Mouse (Mus musculus) intestine, embryonic 16.5 days (tissue): Measurements from ENCODE around the gene Tbc1d10b. TPM values are rescaled to one million over a fixed set of nuclear protein-coding genes. Genes with fewer than 3 reads are reported as not detected.

Source experiments
- ATAC-seq: fragments of 200-750 bp; cut with Nextera tagmentation; 2 replicates; pipeline ENCODE4 v1.8.0; 2017; ENCODE audit warnings: moderate TSS enrichment, moderate library complexity
- H3K27ac ChIP-seq: fragments of 300-500 bp; sonication (generic); 2 replicates; pipeline ENCODE4 v1.5.1; 2014; ENCODE audit warnings: mild to moderate bottlenecking, low read length
- H3K27me3 ChIP-seq: fragments of 300-500 bp; sonication (generic); replicated peaks from 2 replicates; pipeline ENCODE4 v1.6.1; 2014; ENCODE audit warnings: low read length, control low read depth, mixed read lengths; ENCODE audit not compliant: control insufficient read depth, insufficient read depth
- H3K36me3 ChIP-seq: fragments of 300-500 bp; sonication (generic); 2 replicates; pipeline ENCODE4 v1.6.1; 2014; ENCODE audit warnings: low read length, control low read depth; ENCODE audit not compliant: control insufficient read depth, insufficient read depth
- H3K4me1 ChIP-seq: fragments of 300-500 bp; sonication (generic); 2 replicates; pipeline ENCODE4 v1.6.1; 2014; ENCODE audit warnings: low read length, control low read depth, mixed read lengths; ENCODE audit not compliant: control insufficient read depth, insufficient read depth
- H3K4me2 ChIP-seq: fragments of 300-500 bp; sonication (generic); 2 replicates; pipeline ENCODE4 v1.6.1; 2014; ENCODE audit warnings: low read depth, low read length, control low read depth
- H3K4me3 ChIP-seq: fragments of 300-500 bp; sonication (generic); 2 replicates; pipeline ENCODE4 v1.5.1; 2014; ENCODE audit warnings: mild to moderate bottlenecking, low read length
- H3K9ac ChIP-seq: fragments of 300-500 bp; sonication (generic); 2 replicates; pipeline ENCODE4 v1.6.1; 2014; ENCODE audit warnings: low read depth, low read length
- H3K9me3 ChIP-seq: fragments of 300-500 bp; sonication (generic); 2 replicates; pipeline ENCODE4 v1.6.1; 2016; ENCODE audit warnings: low read length, control low read depth; ENCODE audit not compliant: control insufficient read depth
- WGBS: fragments of 180-500 bp; shearing (Covaris S2); extraction: QIAGEN DNeasy Blood & Tissue Kit; methylation state at CpG from one replicate; pipeline ENCODE4 v1.1.7; 2014; 5-methylcytosine and 5-hydroxymethylcytosine counted together
- polyA plus RNA-seq: library from polyadenylated mRNA; unstranded; fragments of >200 nt; fragmentation: Nextera tagmentation; extraction: Ambion mirVana; gene quantifications from 2 replicates; pipeline ENCODE4 v1.2.1, GENCODE M21; 2015

Tbc1d10b gene
- polyA plus RNA-seq, 1 experiment from 2014 or later, result 15.5 TPM

GRCm38 (mm10) chr7:127243870-127244657, 35.8 kb upstream of the Tbc1d10b start, which contains the start of gene Zfp771:
Gene Zfp771, plus strand, starts transcription at chr7:127244274.
- Histone ChIP-seq H3K4me2 (peak within 1 kb of the TSS; percentile 91), H3K9me3 (no peaks in the 10 kb centered on the region), H3K4me1 (peaks cover 18% of the 10 kb centered on the region), H3K4me3 (peak within 1 kb of the TSS; percentile 92), H3K27me3 (no peaks in the 10 kb centered on the region), H3K27ac (peak within 1 kb of the TSS; percentile 97), H3K9ac (peak within 1 kb of the TSS; percentile 96), H3K36me3 (no peaks in the 10 kb centered on the region)
- ATAC-seq, result peak; percentile 98
- WGBS, result under 1% methylated on average over 54 of the region's 56 CpGs

- 41% methylated on average over 2 of the region's 2 CpGs for WGBS
- Histone ChIP-seq H3K4me3 (no peak overlapping the region; the same call in 1 of the 2 replicates), H3K9me3 (no peaks in the 10 kb centered on the region), H3K9ac (peak overlapping the region; percentile 96), H3K4me1 (peaks cover 18% of the 10 kb centered on the region), H3K27ac (peak overlapping the region; percentile 97), H3K27me3 (no peaks in the 10 kb centered on the region), H3K36me3 (0 out of 2 replicates have a peak, but pooled peaks cover 1% of the 10 kb centered on the region), H3K4me2 (peak overlapping the region; percentile 91)
- ATAC-seq, result no peak
Observed at GRCm38 (mm10) chr7:127243361-127243867, 35.1 kb upstream of the Tbc1d10b start.

- Histone ChIP-seq H3K27ac (no peak overlapping the region), H3K4me1 (peaks cover 22% of the 10 kb centered on the region), H3K4me2 (no peak overlapping the region), H3K27me3 (no peaks in the 10 kb centered on the region), H3K36me3 (peaks cover 31% of the 10 kb centered on the region), H3K9ac (no peak overlapping the region), H3K9me3 (no peaks in the 10 kb centered on the region), H3K4me3 (no peak overlapping the region)
- ATAC-seq, result no peak
- 93% methylated on average over 2 of the region's 2 CpGs for WGBS
Observed at GRCm38 (mm10) chr7:127234777-127235176, 26.5 kb upstream of the Tbc1d10b start.

- Histone ChIP-seq H3K9me3 (no peaks in the 10 kb centered on the region), H3K36me3 (peaks cover 31% of the 10 kb centered on the region), H3K4me3 (peak overlapping the region; percentile 97), H3K9ac (peak overlapping the region; percentile 97), H3K4me1 (peaks cover 22% of the 10 kb centered on the region), H3K4me2 (peak overlapping the region; percentile 70), H3K27me3 (no peaks in the 10 kb centered on the region), H3K27ac (peak overlapping the region; percentile 98)
- 3% methylated on average over 9 of the region's 9 CpGs for WGBS
- no peak for ATAC-seq
Observed at GRCm38 (mm10) chr7:127233765-127234164, 25.5 kb upstream of the Tbc1d10b start.

- H3K4me3 ChIP-seq, result peak overlapping the region; percentile 97
- peaks cover 29% of the 10 kb centered on the region for H3K36me3 ChIP-seq
- peak; percentile 64 for ATAC-seq
- H3K9ac ChIP-seq, result peak overlapping the region; percentile 97
- H3K27ac ChIP-seq, result peak overlapping the region; percentile 98
- no peaks in the 10 kb centered on the region for H3K27me3 ChIP-seq
- H3K9me3 ChIP-seq, result no peaks in the 10 kb centered on the region
- H3K4me1 ChIP-seq, result peaks cover 22% of the 10 kb centered on the region
- 0% methylated on average over 27 of the region's 27 CpGs for WGBS
- H3K4me2 ChIP-seq, result peak overlapping the region; percentile 70
Observed at GRCm38 (mm10) chr7:127233368-127233749, 25.1 kb upstream of the Tbc1d10b start.

GRCm38 (mm10) chr7:127232622-127233367, 24.5 kb upstream of the Tbc1d10b start, which contains the start of the genes Zfp553 and Sept1:
Gene Zfp553, plus strand, starts transcription at chr7:127233061.
Gene Sept1, minus strand, starts transcription at chr7:127233130.
- Histone ChIP-seq H3K4me2 (peak within 1 kb of the TSS; percentile 70), H3K27ac (peak within 1 kb of the TSS; percentile 98), H3K4me3 (peak within 1 kb of the TSS; percentile 97), H3K4me1 (peaks cover 22% of the 10 kb centered on the region), H3K27me3 (no peaks in the 10 kb centered on the region), H3K9ac (peak within 1 kb of the TSS; percentile 97), H3K9me3 (no peaks in the 10 kb centered on the region), H3K36me3 (peaks cover 26% of the 10 kb centered on the region)
- ATAC-seq, result peak; percentile 95
- under 1% methylated on average over 64 of the region's 64 CpGs for WGBS

GRCm38 (mm10) chr7:127231826-127232621, 23.8 kb upstream of the Tbc1d10b start:
- Histone ChIP-seq H3K27ac (peak overlapping the region; percentile 98), H3K27me3 (no peaks in the 10 kb centered on the region), H3K9ac (peak overlapping the region; percentile 97), H3K4me3 (peak overlapping the region; percentile 97), H3K9me3 (no peaks in the 10 kb centered on the region), H3K36me3 (peaks cover 22% of the 10 kb centered on the region), H3K4me1 (peaks cover 22% of the 10 kb centered on the region), H3K4me2 (peak overlapping the region; percentile 70)
- ATAC-seq, result no peak
- WGBS, result 5% methylated on average over 20 of the region's 20 CpGs

GRCm38 (mm10) chr7:127231376-127231775, 23.1 kb upstream of the Tbc1d10b start:
- H3K36me3 ChIP-seq, result peaks cover 16% of the 10 kb centered on the region
- H3K4me3 ChIP-seq, result peak overlapping the region; percentile 97
- peaks cover 22% of the 10 kb centered on the region for H3K4me1 ChIP-seq
- H3K9me3 ChIP-seq, result no peaks in the 10 kb centered on the region
- H3K9ac ChIP-seq, result peak overlapping the region; percentile 97
- no peak overlapping the region; the same call in 1 of the 2 replicates for H3K27ac ChIP-seq
- H3K27me3 ChIP-seq, result no peaks in the 10 kb centered on the region
- 42% methylated on average over 3 of the region's 3 CpGs for WGBS
- ATAC-seq, result no peak
- peak overlapping the region; percentile 70 for H3K4me2 ChIP-seq
